Mouse (Mus musculus) erythroblast, embryonic 14.5 days (primary cell): ENCODE measurements around the gene Ptprg. TPM values are rescaled to one million over a fixed set of nuclear protein-coding genes. Genes with fewer than 3 reads are reported as not detected.

Source experiments
- H3K27me3 ChIP-seq: 2 replicates; pipeline ENCODE4 v1.6.1; 2012; ENCODE audit warnings: inconsistent platforms; ENCODE audit not compliant: control insufficient read depth
- H3K36me3 ChIP-seq: 2 replicates; pipeline ENCODE4 v1.6.1; 2012; ENCODE audit warnings: mild to moderate bottlenecking, inconsistent platforms; ENCODE audit not compliant: control insufficient read depth
- H3K4me1 ChIP-seq: 2 replicates; pipeline ENCODE4 v1.6.1; 2012; ENCODE audit warnings: inconsistent platforms; ENCODE audit not compliant: control insufficient read depth
- H3K4me3 ChIP-seq: replicated peaks from 2 replicates; pipeline ENCODE3; 2012; ENCODE audit warnings: moderate library complexity, mild to moderate bottlenecking, inconsistent platforms
- H3K9me3 ChIP-seq: 2 replicates; pipeline ENCODE4 v1.6.1; 2012; ENCODE audit warnings: low read length, inconsistent platforms, mixed read lengths; ENCODE audit not compliant: control insufficient read depth
- GATA1 ChIP-seq: IDR thresholded peaks from 2 replicates; pipeline ENCODE4 v1.6.1; 2012; ENCODE audit warnings: low read length, inconsistent platforms, mixed read lengths
- TAL1 ChIP-seq: IDR thresholded peaks from 3 replicates; pipeline ENCODE4 v1.6.1; 2012; ENCODE audit warnings: low read length, inconsistent platforms, mixed read lengths
- polyA plus RNA-seq: library from polyadenylated mRNA; stranded (reverse); fragments of >175 nt; gene quantifications from 2 replicates; pipeline ENCODE4 v1.2.3, GENCODE M21; 2012

Ptprg gene
- polyA plus RNA-seq, 1 experiment, result not detected

DNA sequence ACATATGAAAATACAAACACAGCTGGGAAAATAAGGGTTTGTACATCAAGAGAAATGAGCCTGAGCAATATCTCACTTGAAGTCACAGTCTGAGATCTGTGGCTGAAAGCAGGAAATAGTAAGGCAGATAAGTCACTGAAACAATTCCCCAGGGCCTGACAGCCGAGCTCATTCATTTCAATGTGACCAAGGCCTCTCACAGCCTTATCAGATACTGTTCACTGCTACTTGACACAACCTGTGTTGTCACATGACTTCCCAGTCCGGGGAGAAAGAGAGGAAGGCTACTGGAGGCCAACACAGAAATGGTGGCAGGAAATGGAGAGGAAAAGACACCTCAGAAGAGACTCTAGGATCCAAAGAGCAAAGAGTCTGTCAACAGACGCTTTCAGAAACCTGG is 430.8 kb downstream of the Ptprg start:
- Histone ChIP-seq H3K4me1 (no peaks in the 10 kb centered on the region), H3K36me3 (no peaks in the 10 kb centered on the region), H3K27me3 (no peaks in the 10 kb centered on the region), H3K4me3 (no peak overlapping the region), H3K9me3 (no peaks in the 10 kb centered on the region)
- TF ChIP-seq TAL1, result no peak
- TF ChIP-seq GATA1, result no peak

DNA sequence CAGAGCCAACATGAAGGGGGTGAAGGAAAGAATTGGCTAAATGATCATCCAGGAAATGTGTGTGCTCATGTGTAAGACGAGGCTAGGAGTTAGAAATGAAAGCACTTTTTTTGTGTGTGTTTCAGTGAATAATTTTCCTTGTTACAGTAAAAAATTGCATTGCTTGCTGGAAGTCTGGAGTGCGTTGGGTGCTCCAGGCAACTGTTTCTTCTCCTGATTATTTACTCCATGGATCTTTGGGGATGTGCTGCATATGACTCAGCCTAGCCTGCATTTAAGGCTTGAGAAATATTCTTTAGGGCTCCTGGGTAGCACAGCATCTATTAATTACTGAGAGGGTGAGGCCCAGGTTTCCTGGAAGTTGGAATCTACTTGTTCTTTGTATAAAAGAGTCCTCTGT is 435.6 kb downstream of the Ptprg start:
- TF ChIP-seq TAL1 (no peak), GATA1 (no peak)
- H3K4me1 ChIP-seq, result no peaks in the 10 kb centered on the region
- H3K9me3 ChIP-seq, result no peaks in the 10 kb centered on the region
- no peaks in the 10 kb centered on the region for H3K36me3 ChIP-seq
- no peaks in the 10 kb centered on the region for H3K27me3 ChIP-seq
- H3K4me3 ChIP-seq, result no peak overlapping the region

DNA sequence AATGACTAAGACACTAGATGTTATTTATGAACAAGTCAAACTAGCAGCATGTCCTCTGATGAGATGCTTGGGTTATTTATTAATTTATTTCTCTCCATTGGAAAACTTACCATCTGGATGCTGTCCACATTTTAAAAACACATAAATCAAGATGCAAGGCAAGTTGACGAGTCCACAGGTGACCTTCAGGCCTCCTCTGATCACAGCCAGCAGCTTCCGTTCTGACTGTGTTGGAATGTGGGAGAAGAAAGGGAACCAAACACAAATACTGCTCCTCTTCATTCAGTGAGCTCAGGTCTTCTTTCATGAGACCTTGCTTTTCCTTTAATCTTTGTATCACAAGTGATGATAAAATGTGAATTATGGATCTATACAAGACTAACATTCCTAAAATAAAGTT is 437.8 kb downstream of the Ptprg start:
- H3K36me3 ChIP-seq, result no peaks in the 10 kb centered on the region
- H3K9me3 ChIP-seq, result no peaks in the 10 kb centered on the region
- no peaks in the 10 kb centered on the region for H3K4me1 ChIP-seq
- H3K4me3 ChIP-seq, result no peak overlapping the region
- TF ChIP-seq GATA1 (no peak), TAL1 (no peak)
- no peaks in the 10 kb centered on the region for H3K27me3 ChIP-seq

DNA sequence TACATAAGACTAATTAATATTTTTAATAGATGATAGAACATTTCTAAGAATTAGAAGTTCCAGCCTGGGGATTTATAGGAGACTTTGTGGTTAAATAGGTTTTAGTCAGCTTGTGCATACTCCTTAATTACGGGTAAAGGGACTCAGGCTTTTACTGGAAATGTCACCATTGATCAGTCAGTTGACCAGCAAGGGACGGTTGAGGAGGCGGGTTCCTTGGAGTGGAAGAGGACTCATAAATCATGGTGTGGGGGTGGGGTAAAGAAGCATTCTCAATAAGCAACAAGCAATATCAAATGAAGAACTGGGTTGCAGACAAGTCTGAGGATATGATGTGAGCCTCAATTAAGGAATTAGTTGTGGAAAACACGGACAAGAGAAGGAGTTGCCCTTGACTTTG is 438.8 kb downstream of the Ptprg start:
- Histone ChIP-seq H3K9me3 (no peaks in the 10 kb centered on the region), H3K4me1 (no peaks in the 10 kb centered on the region), H3K27me3 (no peaks in the 10 kb centered on the region), H3K36me3 (no peaks in the 10 kb centered on the region), H3K4me3 (no peak overlapping the region)
- no peak for TF ChIP-seq GATA1
- no peak for TF ChIP-seq TAL1

- TF ChIP-seq TAL1 (no peak), GATA1 (no peak)
- no peaks in the 10 kb centered on the region for H3K9me3 ChIP-seq
- no peaks in the 10 kb centered on the region for H3K4me1 ChIP-seq
- H3K4me3 ChIP-seq, result no peak overlapping the region
- no peaks in the 10 kb centered on the region for H3K27me3 ChIP-seq
- no peaks in the 10 kb centered on the region for H3K36me3 ChIP-seq
Observed at GRCm38 (mm10) chr14:11992534-11992933, 439.2 kb downstream of the Ptprg start.

GRCm38 (mm10) chr14:11997555-11997954 is 444.2 kb downstream of the Ptprg start:
- Histone ChIP-seq H3K36me3 (no peaks in the 10 kb centered on the region), H3K4me1 (no peaks in the 10 kb centered on the region), H3K4me3 (no peak overlapping the region), H3K27me3 (no peaks in the 10 kb centered on the region), H3K9me3 (no peaks in the 10 kb centered on the region)
- TF ChIP-seq GATA1, result no peak
- TF ChIP-seq TAL1, result no peak

DNA sequence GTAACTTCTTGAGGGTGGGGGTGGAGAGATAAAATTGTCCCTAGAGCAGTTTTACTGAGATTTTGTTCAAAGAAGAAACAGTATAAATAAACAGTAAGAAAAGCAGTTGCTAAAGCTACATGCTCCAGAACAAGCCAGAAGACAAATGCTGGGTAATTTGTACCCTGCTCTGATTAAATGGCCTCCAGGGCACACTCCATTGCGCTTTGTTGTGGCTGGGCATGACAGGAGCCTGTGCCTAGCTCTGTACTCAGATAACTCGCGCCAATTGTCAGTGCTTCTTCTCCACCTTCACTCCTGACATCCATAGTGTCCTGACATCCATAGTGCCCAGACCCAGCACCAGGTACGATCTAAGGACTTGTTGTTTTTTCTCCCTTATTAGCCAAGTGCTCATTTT is 445.1 kb downstream of the Ptprg start:
- H3K36me3 ChIP-seq, result no peaks in the 10 kb centered on the region
- no peaks in the 10 kb centered on the region for H3K9me3 ChIP-seq
- H3K4me1 ChIP-seq, result no peaks in the 10 kb centered on the region
- H3K27me3 ChIP-seq, result no peaks in the 10 kb centered on the region
- no peak overlapping the region for H3K4me3 ChIP-seq
- TF ChIP-seq TAL1, result no peak
- TF ChIP-seq GATA1, result no peak

DNA sequence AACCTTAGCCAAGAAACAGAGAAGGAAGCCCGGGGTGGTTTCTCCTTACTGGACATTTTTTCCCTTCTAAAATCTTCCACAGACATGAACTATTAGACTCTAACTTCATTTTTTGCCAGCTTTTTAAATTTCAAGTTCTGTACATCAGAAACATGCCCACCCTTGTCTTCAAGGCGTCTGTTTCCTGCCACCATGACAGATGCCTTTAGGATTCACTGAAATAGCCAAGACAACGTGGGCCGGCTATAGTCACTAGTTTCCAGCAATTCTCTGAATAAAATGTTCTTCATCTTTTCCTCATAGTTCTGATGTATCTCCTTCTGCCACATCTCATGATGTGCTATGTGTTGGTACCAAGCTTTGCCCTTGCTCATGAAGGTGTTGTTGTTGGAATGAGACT is 450.7 kb downstream of the Ptprg start:
- H3K4me1 ChIP-seq, result no peaks in the 10 kb centered on the region
- no peaks in the 10 kb centered on the region for H3K27me3 ChIP-seq
- H3K9me3 ChIP-seq, result no peaks in the 10 kb centered on the region
- no peaks in the 10 kb centered on the region for H3K36me3 ChIP-seq
- TF ChIP-seq GATA1, result no peak
- TF ChIP-seq TAL1, result no peak
- H3K4me3 ChIP-seq, result no peak overlapping the region

DNA sequence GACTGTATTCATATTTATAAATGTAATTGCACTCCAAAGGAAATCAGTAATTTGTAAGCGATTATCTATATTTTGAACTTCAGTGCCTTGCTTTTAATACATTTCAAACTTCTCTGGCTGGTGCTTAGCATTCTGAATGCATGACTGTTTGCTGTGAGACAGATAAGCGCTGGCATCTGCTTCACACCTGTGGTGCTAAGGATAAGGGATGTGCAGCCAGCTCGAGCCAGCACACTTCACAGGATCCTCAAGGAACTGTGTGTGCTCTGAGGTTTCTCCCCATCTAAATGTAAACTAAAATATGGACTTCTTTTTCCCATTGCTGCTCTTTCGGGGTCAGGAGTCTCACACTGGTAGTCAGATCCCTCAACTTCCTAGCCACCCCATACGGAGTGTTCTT is 458.4 kb downstream of the Ptprg start:
- Histone ChIP-seq H3K36me3 (no peaks in the 10 kb centered on the region), H3K4me3 (no peak overlapping the region), H3K4me1 (no peaks in the 10 kb centered on the region), H3K27me3 (no peaks in the 10 kb centered on the region), H3K9me3 (no peaks in the 10 kb centered on the region)
- no peak for TF ChIP-seq GATA1

DNA sequence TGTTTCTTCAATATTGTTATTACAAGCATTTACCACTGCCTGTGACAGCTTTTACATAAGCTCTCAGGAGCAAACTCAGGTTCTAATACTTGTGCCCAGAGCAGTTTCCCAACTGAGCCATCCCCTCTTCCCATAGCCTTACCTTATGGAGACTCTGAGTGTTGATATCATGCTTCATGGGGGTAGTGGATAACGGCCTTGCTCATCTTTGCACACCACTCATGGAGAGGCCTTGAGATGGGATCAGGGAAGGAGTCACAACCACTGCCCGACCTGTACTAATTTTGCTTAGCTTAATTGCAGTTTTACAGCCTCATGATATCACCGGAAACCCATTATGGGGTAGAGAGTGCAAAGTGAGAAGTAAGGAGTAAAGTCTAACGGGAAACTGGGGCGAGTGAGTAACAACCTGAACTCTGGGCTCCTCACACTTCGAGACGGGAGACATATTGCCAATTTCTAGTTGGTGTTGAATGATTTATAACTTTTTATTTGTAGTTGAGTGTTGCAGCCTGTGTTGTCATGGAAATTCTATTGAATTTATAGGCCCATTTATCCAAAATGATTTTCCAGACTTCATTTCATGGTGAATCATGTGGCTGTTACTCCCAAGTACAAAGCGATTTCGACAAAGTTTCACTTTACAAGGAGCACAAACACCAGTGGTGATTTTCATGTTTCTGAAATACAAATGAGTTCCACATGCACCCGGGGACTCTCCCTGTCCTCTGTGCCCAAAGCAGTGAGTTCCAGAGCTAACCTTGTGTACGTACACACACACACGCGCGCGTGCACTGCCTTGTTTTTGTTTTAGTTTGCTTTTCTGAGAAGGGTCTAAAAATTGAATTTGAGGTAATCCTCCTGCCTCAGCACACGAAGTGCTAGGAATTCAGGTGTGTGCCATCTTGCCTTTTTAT is 472.7 kb downstream of the Ptprg start:
- H3K9me3 ChIP-seq, result no peaks in the 10 kb centered on the region
- H3K4me3 ChIP-seq, result no peak overlapping the region
- H3K4me1 ChIP-seq, result no peaks in the 10 kb centered on the region
- no peaks in the 10 kb centered on the region for H3K36me3 ChIP-seq
- no peak for TF ChIP-seq GATA1
- no peak for TF ChIP-seq TAL1
- no peaks in the 10 kb centered on the region for H3K27me3 ChIP-seq
